Mouse (Mus musculus): ENCODE data around the gene Kcne1. TPM values are rescaled to one million over a fixed set of nuclear protein-coding genes. Genes with fewer than 3 reads are reported as not detected.

The Kcne1 gene
- total and polyA plus RNA-seq, 3 experiments, result 0.33 TPM; not detected in 2

DNA sequence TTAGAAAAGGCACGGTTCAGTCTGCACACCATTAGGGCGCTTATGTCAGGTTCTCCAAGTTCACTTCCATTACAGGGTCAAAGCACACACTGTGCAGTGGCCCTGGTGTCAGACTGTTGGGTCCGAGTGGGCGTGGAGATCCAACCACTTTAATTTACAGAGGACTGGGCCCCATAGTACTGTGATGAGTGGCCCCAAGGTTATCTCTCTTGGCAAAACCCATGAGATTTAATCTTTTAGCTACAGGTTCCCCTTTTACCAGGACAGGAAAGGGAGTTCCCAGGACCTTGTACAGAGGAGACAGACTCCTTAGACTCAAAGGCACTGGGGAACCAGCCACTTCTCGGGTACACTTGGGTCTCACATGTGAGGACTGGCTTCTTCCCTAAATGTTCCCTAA lies 3.9 kb downstream of the Kcne1 start:
- H3K4me3 ChIP-seq (ENCODE audit: low read depth, low read length), result peak overlapping the region; percentile 59; the same call in 1 of the 2 replicates
- TF ChIP-seq GATA2 (IDR thresholded peaks at IDR 0.05; ENCODE audit: borderline replicate concordance, low read depth, low read length), result no peak
- TF ChIP-seq TAL1 (conservative IDR thresholded peaks at IDR 0.05; ENCODE audit: low read depth, low read length), result 0 out of 2 replicates have a peak, but pooled peaks have one; percentile 17
- peaks cover 52% of the 10 kb centered on the region for H3K4me1 ChIP-seq (ENCODE audit: insufficient read depth, low read depth, low read length)
- peaks cover 41% of the 10 kb centered on the region for H3K27me3 ChIP-seq (ENCODE audit: insufficient read depth, low read length)
- H3K36me3 ChIP-seq (replicated peaks), result no peaks in the 10 kb centered on the region
- no peaks in the 10 kb centered on the region for H3K9me3 ChIP-seq (replicated peaks)
- peak; percentile 78 for ATAC-seq (ENCODE audit: extremely low read depth, insufficient number of reproducible peaks, low FRiP score, poor library complexity, severe bottlenecking)
- peak; percentile 33 for DNase-seq (ENCODE audit: low spot score)

DNA sequence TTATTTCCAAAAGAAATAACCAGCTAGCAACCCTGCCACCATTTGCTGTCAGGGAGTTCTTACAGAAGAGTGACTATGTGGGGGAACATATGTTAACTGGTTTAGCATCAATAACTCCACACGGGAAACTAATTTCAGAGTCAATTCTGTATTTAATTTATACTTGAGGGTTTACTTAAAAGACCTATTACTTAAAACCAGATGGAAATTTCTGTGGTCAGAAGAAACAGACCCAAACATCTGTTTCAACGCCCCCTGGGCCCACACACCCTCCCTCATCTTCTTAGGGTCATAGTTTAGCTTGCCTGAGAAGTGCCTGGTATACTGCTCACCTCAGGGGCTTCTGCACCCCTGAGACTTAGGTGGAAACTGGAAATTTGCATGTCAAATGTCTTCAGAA lies 5.4 kb downstream of the Kcne1 start:
- DNase-seq (ENCODE audit: low spot score) (no peak), ATAC-seq (ENCODE audit: extremely low read depth, insufficient number of reproducible peaks, low FRiP score, poor library complexity, severe bottlenecking) (no peak)
- Histone ChIP-seq H3K27me3 (ENCODE audit: insufficient read depth, low read length) (peaks cover 30% of the 10 kb centered on the region), H3K4me3 (ENCODE audit: low read depth, low read length) (no peak overlapping the region), H3K4me1 (ENCODE audit: insufficient read depth, low read depth, low read length) (peaks cover 46% of the 10 kb centered on the region), H3K36me3 (replicated peaks) (no peaks in the 10 kb centered on the region), H3K9me3 (replicated peaks) (no peaks in the 10 kb centered on the region)
- no peak for TF ChIP-seq GATA2 (IDR thresholded peaks at IDR 0.05; ENCODE audit: borderline replicate concordance, low read depth, low read length)
- TF ChIP-seq GATA1 (IDR thresholded peaks at IDR 0.05; ENCODE audit: borderline replicate concordance, low read length), result no peak
- TF ChIP-seq TAL1 (conservative IDR thresholded peaks at IDR 0.05; ENCODE audit: low read depth, low read length), result no peak
- TF ChIP-seq CTCF (IDR thresholded peaks at IDR 0.05; ENCODE audit: low read depth, low read length), result no peak
- TF ChIP-seq POLR2AphosphoS5 (IDR thresholded peaks at IDR 0.05; ENCODE audit: insufficient replicate concordance, low read depth, low read length), result no peak

DNA sequence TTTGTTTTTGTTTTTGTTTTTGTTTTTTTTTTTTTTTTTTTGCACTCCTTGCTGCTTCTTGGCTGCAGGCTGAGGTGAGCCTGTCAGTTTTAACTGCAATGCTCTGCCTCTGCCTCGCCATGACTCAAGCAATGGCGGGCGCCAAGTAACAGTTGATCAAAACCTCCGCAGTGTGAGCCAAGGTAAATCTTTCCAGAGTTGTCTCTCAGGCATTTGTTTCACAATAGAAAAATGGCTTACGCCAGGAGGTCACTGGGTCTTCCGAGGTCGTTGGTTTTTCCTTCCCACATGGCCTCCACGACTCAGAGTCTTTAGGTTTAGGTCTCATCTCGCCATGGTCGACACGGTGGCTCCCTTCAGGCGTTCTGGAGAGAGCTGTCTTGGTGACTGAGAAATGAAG lies 6.0 kb downstream of the Kcne1 start:
- no peak overlapping the region for H3K4me3 ChIP-seq (ENCODE audit: low read depth, low read length)
- ATAC-seq (ENCODE audit: extremely low read depth, insufficient number of reproducible peaks, low FRiP score, poor library complexity, severe bottlenecking), result no peak

DNA sequence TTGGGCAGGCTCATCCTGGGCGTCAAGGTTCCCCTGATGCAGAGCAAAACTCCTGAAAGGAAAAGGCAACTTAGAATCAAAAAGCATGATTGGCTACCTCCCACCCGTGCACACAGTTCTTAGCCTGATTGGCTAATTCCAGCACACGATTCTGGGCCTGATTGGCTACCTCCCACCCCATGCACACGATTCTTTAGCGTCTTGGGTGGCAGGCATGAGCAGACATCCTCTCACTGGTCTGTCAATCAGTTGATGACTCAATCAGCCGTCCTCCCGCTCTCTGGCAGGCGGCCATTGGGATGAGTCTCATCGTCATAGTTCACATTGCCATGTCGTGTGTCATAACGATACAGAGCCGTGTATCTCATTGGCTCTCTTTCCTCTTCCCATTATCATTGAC lies 10.3 kb downstream of the Kcne1 start:
- DNase-seq (ENCODE audit: low spot score) (no peak), ATAC-seq (ENCODE audit: extremely low read depth, insufficient number of reproducible peaks, low FRiP score, poor library complexity, severe bottlenecking) (no peak)
- H3K9me3 ChIP-seq (replicated peaks), result no peaks in the 10 kb centered on the region
- peaks cover 35% of the 10 kb centered on the region for H3K4me1 ChIP-seq (ENCODE audit: insufficient read depth, low read depth, low read length)
- no peak for TF ChIP-seq POLR2AphosphoS5 (IDR thresholded peaks at IDR 0.05; ENCODE audit: insufficient replicate concordance, low read depth, low read length)
- H3K36me3 ChIP-seq (replicated peaks), result no peaks in the 10 kb centered on the region
- peaks cover 15% of the 10 kb centered on the region for H3K27me3 ChIP-seq (ENCODE audit: insufficient read depth, low read length)
- no peak overlapping the region for H3K4me3 ChIP-seq (ENCODE audit: low read depth, low read length)

More for the DNA sequence above, 6.0 kb downstream of the Kcne1 start:
- no peak for TF ChIP-seq TAL1 (conservative IDR thresholded peaks at IDR 0.05; ENCODE audit: low read depth, low read length)
- no peak for TF ChIP-seq GATA2 (IDR thresholded peaks at IDR 0.05; ENCODE audit: borderline replicate concordance, low read depth, low read length)
- no peak for TF ChIP-seq POLR2AphosphoS5 (IDR thresholded peaks at IDR 0.05; ENCODE audit: insufficient replicate concordance, low read depth, low read length)
- TF ChIP-seq CTCF (IDR thresholded peaks at IDR 0.05; ENCODE audit: low read depth, low read length), result no peak
- no peak for TF ChIP-seq GATA1 (IDR thresholded peaks at IDR 0.05; ENCODE audit: borderline replicate concordance, low read length)
- no peak for DNase-seq (ENCODE audit: low spot score)
- peaks cover 43% of the 10 kb centered on the region for H3K4me1 ChIP-seq (ENCODE audit: insufficient read depth, low read depth, low read length)
- no peaks in the 10 kb centered on the region for H3K36me3 ChIP-seq (replicated peaks)
- peaks cover 30% of the 10 kb centered on the region for H3K27me3 ChIP-seq (ENCODE audit: insufficient read depth, low read length)
- H3K9me3 ChIP-seq (replicated peaks), result no peaks in the 10 kb centered on the region

DNA sequence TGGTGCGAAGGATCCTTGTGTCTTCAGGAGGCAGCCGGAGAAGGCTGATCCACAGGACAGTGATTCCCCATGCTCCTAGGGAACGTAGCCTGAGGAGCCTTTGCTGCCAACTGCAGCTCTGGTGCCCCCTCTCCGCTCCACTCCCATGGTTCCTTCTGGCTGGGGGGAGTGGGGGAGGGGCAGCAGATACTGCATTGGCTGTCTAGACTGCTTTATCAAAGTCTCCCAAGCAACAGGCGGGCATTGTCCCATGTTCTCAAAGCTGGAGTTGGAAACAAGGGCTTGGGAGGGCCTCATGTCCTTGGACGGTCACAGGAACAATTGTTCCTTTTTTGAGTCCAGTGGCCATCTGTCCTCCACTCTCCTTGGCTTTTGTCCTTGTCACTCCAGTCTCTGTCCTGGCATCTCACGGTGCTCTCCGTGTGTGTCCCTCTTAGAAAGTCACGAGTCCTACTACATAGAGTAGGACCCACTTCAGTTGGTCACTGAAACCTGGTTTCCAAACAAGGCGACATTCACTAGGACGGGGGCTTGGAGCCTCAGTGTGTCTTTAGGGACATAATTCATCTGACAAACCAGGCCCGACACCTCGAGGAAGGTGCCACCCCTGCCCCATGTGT lies 12.9 kb downstream of the Kcne1 start:
- no peaks in the 10 kb centered on the region for H3K9me3 ChIP-seq (replicated peaks)
- TF ChIP-seq POLR2AphosphoS5 (IDR thresholded peaks at IDR 0.05; ENCODE audit: insufficient replicate concordance, low read depth, low read length), result no peak
- no peak for TF ChIP-seq TAL1 (conservative IDR thresholded peaks at IDR 0.05; ENCODE audit: low read depth, low read length)
- TF ChIP-seq GATA1 (IDR thresholded peaks at IDR 0.05; ENCODE audit: borderline replicate concordance, low read length), result no peak
- no peak for TF ChIP-seq GATA2 (IDR thresholded peaks at IDR 0.05; ENCODE audit: borderline replicate concordance, low read depth, low read length)
- no peak for TF ChIP-seq CTCF (IDR thresholded peaks at IDR 0.05; ENCODE audit: low read depth, low read length)
- DNase-seq (ENCODE audit: low spot score), result no peak
- H3K36me3 ChIP-seq (replicated peaks), result no peaks in the 10 kb centered on the region
- no peak for ATAC-seq (ENCODE audit: extremely low read depth, insufficient number of reproducible peaks, low FRiP score, poor library complexity, severe bottlenecking)
- H3K27me3 ChIP-seq (ENCODE audit: insufficient read depth, low read length), result peaks cover 9% of the 10 kb centered on the region
- H3K4me3 ChIP-seq (ENCODE audit: low read depth, low read length), result no peak overlapping the region
- peaks cover 42% of the 10 kb centered on the region for H3K4me1 ChIP-seq (ENCODE audit: insufficient read depth, low read depth, low read length)

DNA sequence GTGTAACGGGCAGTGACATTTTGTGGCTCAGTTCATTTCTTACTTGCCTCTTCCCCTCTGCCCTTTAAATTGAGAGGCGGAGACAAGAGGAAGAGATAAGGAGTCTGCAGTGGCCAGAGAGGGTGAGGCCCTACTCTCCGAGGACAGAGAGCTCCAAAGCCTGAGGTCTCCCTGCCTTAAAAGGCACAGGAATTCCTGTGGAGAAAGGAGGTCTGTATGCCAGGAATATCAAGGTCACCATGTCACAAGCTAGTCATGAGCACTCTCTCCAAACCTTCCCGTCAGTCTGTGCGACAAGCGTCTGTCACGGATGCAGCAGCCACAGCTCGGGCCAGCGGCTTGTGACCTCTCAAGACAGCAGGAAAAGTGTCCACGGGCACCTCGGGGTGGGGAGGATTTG lies 14.1 kb downstream of the Kcne1 start:
- TF ChIP-seq CTCF (IDR thresholded peaks at IDR 0.05; ENCODE audit: low read depth, low read length) (no peak), TAL1 (conservative IDR thresholded peaks at IDR 0.05; ENCODE audit: low read depth, low read length) (no peak), GATA2 (IDR thresholded peaks at IDR 0.05; ENCODE audit: borderline replicate concordance, low read depth, low read length) (no peak), POLR2AphosphoS5 (IDR thresholded peaks at IDR 0.05; ENCODE audit: insufficient replicate concordance, low read depth, low read length) (no peak), GATA1 (IDR thresholded peaks at IDR 0.05; ENCODE audit: borderline replicate concordance, low read length) (no peak)
- peaks cover 55% of the 10 kb centered on the region for H3K4me1 ChIP-seq (ENCODE audit: insufficient read depth, low read depth, low read length)
- DNase-seq (ENCODE audit: low spot score) (no peak), ATAC-seq (ENCODE audit: extremely low read depth, insufficient number of reproducible peaks, low FRiP score, poor library complexity, severe bottlenecking) (no peak)
- H3K27me3 ChIP-seq (ENCODE audit: insufficient read depth, low read length), result peaks cover 4% of the 10 kb centered on the region; the same call in 1 of the 2 replicates
- no peaks in the 10 kb centered on the region for H3K36me3 ChIP-seq (replicated peaks)
- H3K9me3 ChIP-seq (replicated peaks), result no peaks in the 10 kb centered on the region
- peak overlapping the region; percentile 57; the same call in 1 of the 2 replicates for H3K4me3 ChIP-seq (ENCODE audit: low read depth, low read length)
